Mouse (Mus musculus) olfactory bulb, adult 2 months (tissue): Measurements from ENCODE around the gene Strip2.

Experiments used
- CTCF ChIP-seq: fragments of 200-500 bp; IDR thresholded peaks from 2 replicates; pipeline ENCODE4 v1.5.1; 2012; ENCODE audit warnings: low read depth, mild to moderate bottlenecking, low read length, moderate library complexity; ENCODE audit not compliant: insufficient read depth
- POLR2A ChIP-seq: fragments of 200-500 bp; IDR thresholded peaks from 2 replicates; pipeline ENCODE4 v1.6.1; 2012; ENCODE audit warnings: mild to moderate bottlenecking, low read depth, low read length, moderate library complexity; ENCODE audit not compliant: insufficient read depth

GRCm38 (mm10) chr6:29873654-29874053 lies 43.2 kb upstream of the Strip2 start:
- TF ChIP-seq CTCF (no peak), POLR2A (no peak)
